Mouse (Mus musculus) liver, postnatal 0 days (tissue): ENCODE measurements around the gene Adrb1.

ENCODE experiments used
- CTCF ChIP-seq: sonication (generic); IDR thresholded peaks from 2 replicates; pipeline ENCODE4 v1.5.1; 2016; ENCODE audit warnings: antibody characterized with exemption, low read depth
- EP300 ChIP-seq: IDR thresholded peaks from 2 replicates; pipeline ENCODE4 v1.6.1; 2016; ENCODE audit warnings: antibody characterized with exemption, low read depth, mild to moderate bottlenecking

- no peak for TF ChIP-seq CTCF
- no peak for TF ChIP-seq EP300
Measured at GRCm38 (mm10) chr19:56691103-56691502, 30.9 kb upstream of the Adrb1 start.
